In genomic region chr13:107700268-107701139, GRCm38 (mm10) we compare ENCODE assay signal across 8 mouse cellular contexts.
A peak's percentile ranks its signal among the peaks of the same experiment; 100 is the strongest.
DNase-seq lines count a peak whose midpoint lies in the region; ATAC-seq lines count a peak whose summit lies in the region.

No protein-coding gene starts in this region.

- peak; percentile 14 to 36 for DNase-seq in adrenal gland, adult (ENCODE audit: inconsistent age in 2 of 2, low spot score in 1 of 2)
- no peak for DNase-seq in adrenal gland, postnatal 4 days (ENCODE audit: low spot score in 2 of 2)
- peak; percentile 19 for DNase-seq in forelimb bud, embryonic 11.5 days (ENCODE audit: low read depth, low spot score)
- peak; percentile 24 to 25 for DNase-seq in layer of hippocampus, adult 8-10 months (ENCODE audit: low spot score in 2 of 2)
- DNase-seq in right cerebral cortex, postnatal 4 days: peak; percentile 34
- DNase-seq in thymus, postnatal 0 days (ENCODE audit: low spot score): no peak

- ATAC-seq in activated CD4-positive, CD25-positive, alpha-beta regulatory T cell, adult 4 months: peak; percentile 28
- peak; percentile 94 for ATAC-seq in megakaryocyte, adult 5-6 weeks (ENCODE audit: poor library complexity, severe bottlenecking)

Comparison
In these comparisons a context has a peak if more than half of its experiments do, and no peak if none do; other contexts are left out.
1. DNase-seq: peak in adrenal gland, adult (2 of 2), forelimb bud, embryonic 11.5 days (single experiment), layer of hippocampus, adult 8-10 months (2 of 2) and right cerebral cortex, postnatal 4 days (single experiment); none in adrenal gland, postnatal 4 days (0 of 2) and thymus, postnatal 0 days (single experiment).